Mouse (Mus musculus) testis, adult 2 months (tissue): ENCODE measurements at regions not wholly inside any gene's neighbourhood (a gene's known extent, or its start where the extent isn't known, plus 50 kb on each side); places are given as distances from the start of the nearest gene placed in this dataset.

Source experiments
- H3K27ac ChIP-seq: fragments of 200-500 bp; 2 replicates; pipeline ENCODE4 v1.5.1; 2012; ENCODE audit warnings: low read depth, low read length; ENCODE audit not compliant: control insufficient read depth, insufficient read depth
- H3K27me3 ChIP-seq: fragments of 200-500 bp; 2 replicates; pipeline ENCODE4 v1.6.1; 2012; ENCODE audit warnings: mild to moderate bottlenecking, low read length, moderate library complexity; ENCODE audit not compliant: control insufficient read depth, insufficient read depth
- H3K36me3 ChIP-seq: fragments of 200-500 bp; 2 replicates; pipeline ENCODE4 v1.6.1; 2012; ENCODE audit warnings: mild to moderate bottlenecking, low read length; ENCODE audit not compliant: control insufficient read depth, insufficient read depth
- H3K4me1 ChIP-seq: fragments of 200-500 bp; 2 replicates; pipeline ENCODE4 v1.6.1; 2012; ENCODE audit warnings: low read length; ENCODE audit not compliant: control insufficient read depth, insufficient read depth
- H3K4me3 ChIP-seq: fragments of 200-500 bp; 2 replicates; pipeline ENCODE4 v1.5.1; 2012; ENCODE audit warnings: low read depth, mild to moderate bottlenecking, low read length, moderate library complexity, mixed read lengths; ENCODE audit not compliant: control insufficient read depth
- CTCF ChIP-seq: fragments of 200-500 bp; IDR thresholded peaks from 2 replicates; pipeline ENCODE4 v1.5.1; 2012; ENCODE audit warnings: low read depth, mild to moderate bottlenecking, inconsistent platforms, low read length, moderate library complexity; ENCODE audit not compliant: control insufficient read depth, insufficient read depth, insufficient replicate concordance
- POLR2A ChIP-seq: fragments of 200-500 bp; IDR thresholded peaks from 2 replicates; pipeline ENCODE4 v1.6.1; 2012; ENCODE audit warnings: low read depth, mild to moderate bottlenecking, inconsistent platforms, low read length, moderate library complexity; ENCODE audit not compliant: control insufficient read depth

GRCm38 (mm10) chr14:105708691-105709090, 187.9 kb downstream of the Spry2 start:
- no peak overlapping the region for H3K4me3 ChIP-seq
- no peaks in the 10 kb centered on the region for H3K27me3 ChIP-seq
- no peak overlapping the region for H3K27ac ChIP-seq
- H3K4me1 ChIP-seq = no peaks in the 10 kb centered on the region
- TF ChIP-seq POLR2A (no peak), CTCF (no peak)
- no peaks in the 10 kb centered on the region for H3K36me3 ChIP-seq

GRCm38 (mm10) chr14:105706756-105707155, 189.9 kb downstream of the Spry2 start:
- Histone ChIP-seq H3K27me3 (no peaks in the 10 kb centered on the region), H3K4me1 (no peaks in the 10 kb centered on the region), H3K36me3 (no peaks in the 10 kb centered on the region), H3K27ac (no peak overlapping the region), H3K4me3 (no peak overlapping the region)
- TF ChIP-seq POLR2A = no peak
- TF ChIP-seq CTCF = no peak

- Histone ChIP-seq H3K27ac (no peak overlapping the region), H3K36me3 (no peaks in the 10 kb centered on the region), H3K4me1 (no peaks in the 10 kb centered on the region), H3K4me3 (no peak overlapping the region), H3K27me3 (no peaks in the 10 kb centered on the region)
- no peak for TF ChIP-seq CTCF
- TF ChIP-seq POLR2A = no peak
These were observed 198.0 kb downstream of the Spry2 start for GRCm38 (mm10) chr14:105698616-105699015.

- H3K4me3 ChIP-seq = no peak overlapping the region
- H3K36me3 ChIP-seq = no peaks in the 10 kb centered on the region
- no peak for TF ChIP-seq CTCF
- TF ChIP-seq POLR2A = no peak
- no peak overlapping the region for H3K27ac ChIP-seq
- no peaks in the 10 kb centered on the region for H3K4me1 ChIP-seq
- no peaks in the 10 kb centered on the region for H3K27me3 ChIP-seq
These were observed 198.5 kb downstream of the Spry2 start for GRCm38 (mm10) chr14:105698086-105698485.

- TF ChIP-seq POLR2A (no peak), CTCF (no peak)
- no peaks in the 10 kb centered on the region for H3K36me3 ChIP-seq
- H3K27ac ChIP-seq = no peak overlapping the region
- H3K27me3 ChIP-seq = no peaks in the 10 kb centered on the region
- no peaks in the 10 kb centered on the region for H3K4me1 ChIP-seq
- no peak overlapping the region for H3K4me3 ChIP-seq
These were observed 199.2 kb downstream of the Spry2 start for GRCm38 (mm10) chr14:105697398-105697797.

GRCm38 (mm10) chr14:105694969-105695368, 201.7 kb downstream of the Spry2 start:
- Histone ChIP-seq H3K4me1 (no peaks in the 10 kb centered on the region), H3K27me3 (no peaks in the 10 kb centered on the region), H3K36me3 (no peaks in the 10 kb centered on the region), H3K4me3 (no peak overlapping the region), H3K27ac (no peak overlapping the region)
- no peak for TF ChIP-seq POLR2A
- no peak for TF ChIP-seq CTCF

- H3K4me1 ChIP-seq = no peaks in the 10 kb centered on the region
- no peaks in the 10 kb centered on the region for H3K27me3 ChIP-seq
- no peak for TF ChIP-seq CTCF
- no peak for TF ChIP-seq POLR2A
- no peak overlapping the region for H3K27ac ChIP-seq
- no peak overlapping the region for H3K4me3 ChIP-seq
- H3K36me3 ChIP-seq = no peaks in the 10 kb centered on the region
These were observed 202.9 kb downstream of the Spry2 start for GRCm38 (mm10) chr14:105693713-105694112.
